Mouse (Mus musculus) MEL (cell line): ENCODE results near the gene Capn12. TPM values are rescaled to one million over a fixed set of nuclear protein-coding genes. Genes with fewer than 3 reads are reported as not detected.

ENCODE experiments used
- DNase-seq: peaks from one replicate; pipeline ENCODE4 v3.0.0; 2011; ENCODE audit warnings: low read depth, low spot score
- H3K27ac ChIP-seq: 2 replicates; pipeline ENCODE4 v1.5.1; 2012; ENCODE audit warnings: low read depth, mild to moderate bottlenecking, control low read depth, low read length, moderate library complexity; ENCODE audit not compliant: control insufficient read depth
- H3K27me3 ChIP-seq, 2 experiments: fragments of 150-350 bp in 1 of 2; sonication (generic) in 1 of 2; 2 replicates each; pipeline ENCODE4 v1.6.1; 2012; ENCODE audit warnings: low read length in 2 of 2, mild to moderate bottlenecking in 2 of 2, improper control_type of control experiment in 1 of 2, moderate library complexity in 1 of 2; ENCODE audit not compliant: insufficient read depth in 2 of 2, control insufficient read depth in 1 of 2
- H3K36me3 ChIP-seq, 2 experiments: 2 replicates each; pipeline ENCODE4 v1.6.1; 2012 to 2014; ENCODE audit warnings: low read length in 2 of 2, improper control_type of control experiment in 1 of 2, inconsistent platforms in 1 of 2, mild to moderate bottlenecking in 1 of 2; ENCODE audit not compliant: insufficient read depth in 2 of 2, control insufficient read depth in 1 of 2
- H3K4me1 ChIP-seq, 2 experiments: fragments of 150-350 bp in 1 of 2; sonication (generic) in 1 of 2; 2 replicates each; pipeline ENCODE4 v1.6.1; 2012; ENCODE audit warnings: low read length in 2 of 2, improper control_type of control experiment in 1 of 2, mild to moderate bottlenecking in 1 of 2; ENCODE audit not compliant: insufficient read depth in 2 of 2, control insufficient read depth in 1 of 2
- H3K4me3 ChIP-seq, 2 experiments: fragments of 150-350 bp in 1 of 2; sonication (generic) in 1 of 2; 2 replicates each; pipeline ENCODE4 v1.5.1; 2012; ENCODE audit warnings: low read depth in 2 of 2, low read length in 2 of 2, mild to moderate bottlenecking in 2 of 2, moderate library complexity in 2 of 2, control low read depth in 1 of 2, improper control_type of control experiment in 1 of 2; ENCODE audit not compliant: control insufficient read depth in 1 of 2, insufficient read depth in 1 of 2
- H3K79me2 ChIP-seq: 2 replicates; pipeline ENCODE4 v1.6.1; 2012; ENCODE audit warnings: mild to moderate bottlenecking, low read length, moderate library complexity; ENCODE audit not compliant: control insufficient read depth, poor library complexity, insufficient read depth
- H3K9ac ChIP-seq: 2 replicates; pipeline ENCODE4 v1.6.1; 2012; ENCODE audit warnings: low read depth, mild to moderate bottlenecking, control low read depth, low read length, moderate library complexity; ENCODE audit not compliant: control insufficient read depth, poor library complexity, severe bottlenecking
- H3K9me3 ChIP-seq: fragments of 150-350 bp; sonication (generic); replicated peaks from 2 replicates; pipeline ENCODE4 v1.6.1; 2012; ENCODE audit warnings: mild to moderate bottlenecking, low read length, improper control_type of control experiment, moderate library complexity; ENCODE audit not compliant: insufficient read depth
- CHD1 ChIP-seq: IDR thresholded peaks from 2 replicates; pipeline ENCODE4 v1.6.1; 2012; ENCODE audit warnings: low read depth, mild to moderate bottlenecking, inconsistent platforms, low read length, improper control_type of control experiment
- E2F4 ChIP-seq: IDR thresholded peaks from 2 replicates; pipeline ENCODE4 v1.6.1; 2011; ENCODE audit warnings: low read depth, low read length, improper control_type of control experiment, borderline replicate concordance
- ETS1 ChIP-seq: IDR thresholded peaks from 2 replicates; pipeline ENCODE4 v1.6.1; 2012; ENCODE audit warnings: low read depth, mild to moderate bottlenecking, inconsistent platforms, low read length, improper control_type of control experiment, moderate library complexity
- GABPA ChIP-seq: IDR thresholded peaks from 2 replicates; pipeline ENCODE4 v1.6.1; 2012; ENCODE audit warnings: low read depth, mild to moderate bottlenecking, inconsistent platforms, low read length, improper control_type of control experiment, moderate library complexity
- GATA1 ChIP-seq: IDR thresholded peaks from 2 replicates; pipeline ENCODE4 v1.6.1; 2011; ENCODE audit warnings: low read depth, low read length, improper control_type of control experiment
- JUND ChIP-seq: IDR thresholded peaks from 2 replicates; pipeline ENCODE4 v1.6.1; 2011; ENCODE audit warnings: low read depth, mild to moderate bottlenecking, improper control_type of control experiment, low read length
- MEF2A ChIP-seq: IDR thresholded peaks from 2 replicates; pipeline ENCODE4 v1.6.1; 2014; ENCODE audit warnings: low read depth, mild to moderate bottlenecking, inconsistent platforms, low read length, improper control_type of control experiment; ENCODE audit not compliant: poor library complexity, insufficient replicate concordance, severe bottlenecking; ENCODE audit errors: extremely low read depth
- POLR2A ChIP-seq, 2 experiments: IDR thresholded peaks; 2 replicates each; pipeline ENCODE4 v1.6.1; 2011 to 2012; ENCODE audit warnings: low read length in 2 of 2, mild to moderate bottlenecking in 2 of 2, control low read depth in 1 of 2, improper control_type of control experiment in 1 of 2, low read depth in 1 of 2, moderate library complexity in 1 of 2; ENCODE audit not compliant: control insufficient read depth in 1 of 2, insufficient read depth in 1 of 2, poor library complexity in 1 of 2
- POLR2AphosphoS5 ChIP-seq: IDR thresholded peaks from 2 replicates; pipeline ENCODE4 v1.6.1; 2012; ENCODE audit warnings: low read depth, borderline replicate concordance, mild to moderate bottlenecking, inconsistent platforms, low read length, moderate library complexity, mixed read lengths
- RAD21 ChIP-seq: IDR thresholded peaks from 2 replicates; pipeline ENCODE4 v1.6.1; 2011; ENCODE audit warnings: mild to moderate bottlenecking, low read depth, low read length, improper control_type of control experiment
- RCOR1 ChIP-seq: IDR thresholded peaks from 2 replicates; pipeline ENCODE4 v1.6.1; 2012; ENCODE audit warnings: low read depth, mild to moderate bottlenecking, inconsistent platforms, low read length, improper control_type of control experiment
- UBTF ChIP-seq: IDR thresholded peaks from 2 replicates; pipeline ENCODE4 v1.6.1; 2012; ENCODE audit warnings: low read depth, mild to moderate bottlenecking, inconsistent platforms, low read length, improper control_type of control experiment, moderate library complexity, borderline replicate concordance; ENCODE audit not compliant: insufficient read depth
- ZKSCAN1 ChIP-seq: IDR thresholded peaks from 2 replicates; pipeline ENCODE4 v1.6.1; 2012; ENCODE audit warnings: low read depth, mild to moderate bottlenecking, inconsistent platforms, low read length, improper control_type of control experiment, moderate library complexity
- ZMIZ1 ChIP-seq: IDR thresholded peaks from 2 replicates; pipeline ENCODE4 v1.6.1; 2012; ENCODE audit warnings: low read depth, mild to moderate bottlenecking, inconsistent platforms, low read length, improper control_type of control experiment, moderate library complexity
- polyA plus RNA-seq, 2 experiments: library from polyadenylated mRNA; stranded (reverse) in 1 of 2; unstranded in 1 of 2; fragments of >175 nt in 1 of 2; fragments of >200 nt in 1 of 2; gene quantifications; 2 replicates each; pipeline versions ENCODE4 v1.2.1 to v1.2.4; 2012; ENCODE audit warnings: low replicate concordance in 2 of 2, low read depth in 1 of 2; ENCODE audit not compliant: insufficient read length in 2 of 2, insufficient read depth in 1 of 2, missing spikeins in 1 of 2
- total RNA-seq: library from RNA; depleted of rRNA; stranded (reverse); fragments of 300-350 nt; gene quantifications from 2 replicates; pipeline ENCODE4 v1.2.3, GENCODE M21; 2012

Gene Capn12
- total and polyA plus RNA-seq, 3 experiments: 0.19 TPM; not detected in 2

DNA sequence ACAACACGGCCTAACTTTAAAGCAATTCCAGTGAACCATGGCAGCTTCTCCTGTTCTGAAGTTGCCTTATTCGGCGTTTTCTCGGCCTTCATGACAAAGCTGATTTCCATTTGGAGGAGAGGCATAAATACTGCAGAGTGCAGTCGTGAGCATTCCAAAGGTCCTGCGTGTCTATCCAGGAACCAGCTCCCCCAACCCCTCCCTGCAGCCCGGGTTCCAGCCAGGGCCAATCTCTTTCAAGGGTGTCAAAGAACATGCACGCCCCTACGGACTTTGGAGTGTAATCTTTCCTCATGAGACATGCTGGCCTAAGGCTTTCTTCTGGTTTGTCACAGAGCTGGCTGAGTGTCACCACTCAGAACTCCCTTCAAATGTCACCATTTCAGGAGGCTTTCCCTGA is 44.1 kb downstream of the Capn12 start:
- Histone ChIP-seq H3K9ac (no peak overlapping the region), H3K4me1 (no peaks in the 10 kb centered on the region), H3K36me3 (peaks cover 0 to 8% of the 10 kb centered on the region in 2 experiments; a peak in 2 of 4 replicates), H3K4me3 (no peak overlapping the region), H3K79me2 (peaks cover 13% of the 10 kb centered on the region), H3K27ac (no peak overlapping the region), H3K27me3 (no peaks in the 10 kb centered on the region), H3K9me3 (no peaks in the 10 kb centered on the region)
- no peak for DNase-seq
- TF ChIP-seq ETS1: no peak
- TF ChIP-seq UBTF: no peak
- no peak for TF ChIP-seq POLR2A (IDR thresholded peaks at IDR 0.05; ENCODE audit: control insufficient read depth in 1 of 2, insufficient read depth in 1 of 2, low read depth in 1 of 2, low read length in 2 of 2, poor library complexity in 1 of 2)
- TF ChIP-seq RCOR1: no peak
- TF ChIP-seq JUND: no peak
- no peak for TF ChIP-seq RAD21
- no peak for TF ChIP-seq ZMIZ1

DNA sequence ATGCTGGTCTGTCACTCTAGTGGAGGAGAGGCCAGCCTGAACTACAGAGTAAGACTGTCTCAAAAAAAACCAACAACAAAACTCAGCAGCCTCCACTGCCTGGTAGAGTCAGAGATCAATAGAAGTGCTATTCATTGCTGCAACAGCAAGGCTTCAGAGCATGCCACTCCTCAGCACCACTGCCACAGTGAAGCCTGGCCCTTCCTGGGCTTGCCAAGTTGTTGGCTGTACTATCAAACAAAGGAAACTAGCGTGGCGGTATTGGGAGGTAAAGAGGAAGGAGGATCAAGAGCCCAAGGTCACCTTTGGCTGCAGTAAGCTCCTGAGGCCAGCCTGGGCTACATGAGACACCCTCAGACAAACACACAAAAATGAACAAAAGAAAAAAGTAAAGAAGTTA is 45.0 kb downstream of the Capn12 start:
- peaks cover 0 to 6% of the 10 kb centered on the region in 2 experiments; a peak in 2 of 4 replicates for H3K36me3 ChIP-seq

GRCm38 (mm10) chr7:28929381-28929780 is 48.2 kb downstream of the Capn12 start:
- TF ChIP-seq MEF2A (no peak), UBTF (no peak), E2F4 (no peak), GATA1 (no peak), GABPA (no peak)
- Histone ChIP-seq H3K9ac (no peak overlapping the region), H3K9me3 (no peaks in the 10 kb centered on the region), H3K4me3 (no peak overlapping the region), H3K27ac (no peak overlapping the region), H3K36me3 (peaks cover 3 to 4% of the 10 kb centered on the region in 2 experiments), H3K27me3 (no peaks in the 10 kb centered on the region), H3K4me1 (peaks cover 0 to 4% of the 10 kb centered on the region in 2 experiments; a peak in 1 of 4 replicates), H3K79me2 (peaks cover 26% of the 10 kb centered on the region)
- no peak for DNase-seq

More for the DNA sequence above, 45.0 kb downstream of the Capn12 start:
- Histone ChIP-seq H3K4me1 (no peaks in the 10 kb centered on the region), H3K9me3 (no peaks in the 10 kb centered on the region), H3K79me2 (peaks cover 17% of the 10 kb centered on the region), H3K9ac (no peak overlapping the region), H3K27me3 (no peaks in the 10 kb centered on the region), H3K27ac (no peak overlapping the region), H3K4me3 (no peak overlapping the region)
- DNase-seq: no peak
- TF ChIP-seq CHD1 (no peak), ZKSCAN1 (no peak), POLR2AphosphoS5 (no peak)
